Mouse (Mus musculus) activated CD4-positive, CD25-positive, alpha-beta regulatory T cell, adult 4 months (primary cell): Measurements from ENCODE around the gene Ppp1ca. TPM values are rescaled to one million over a fixed set of nuclear protein-coding genes. Genes with fewer than 3 reads are reported as not detected.

Experiments
- ATAC-seq: one replicate; pipeline ENCODE4 v1.8.0; 2017
- polyA plus RNA-seq, 2 experiments: library from polyadenylated mRNA; unstranded; fragments of 100-300 nt; shearing (Covaris generic); gene quantifications; one replicate each; pipeline ENCODE4 v1.2.1; 2017

The Ppp1ca gene
- polyA plus RNA-seq, 2 experiments from 2014 or later: 945 to 1,075 TPM

DNA sequence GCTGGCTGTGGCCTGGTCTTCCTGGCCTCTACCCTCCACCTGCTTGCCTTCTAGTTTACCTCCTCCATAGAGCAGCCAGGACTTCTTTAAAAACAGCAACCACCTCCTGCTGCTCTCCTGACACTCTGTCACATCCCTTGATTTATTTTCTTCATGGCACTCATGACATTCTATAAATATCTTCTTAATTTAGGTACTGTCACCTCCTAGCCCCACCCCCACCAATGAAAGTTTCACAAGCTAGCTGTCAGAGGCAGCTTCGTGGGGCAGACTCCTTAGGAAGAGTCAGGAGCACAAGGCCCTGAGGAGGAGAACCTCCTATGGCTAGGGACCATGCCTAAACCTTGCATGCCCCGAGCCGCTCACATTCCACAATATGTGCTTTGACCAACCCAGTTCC is 4.6 kb upstream of the Ppp1ca start:
- no peak for ATAC-seq

DNA sequence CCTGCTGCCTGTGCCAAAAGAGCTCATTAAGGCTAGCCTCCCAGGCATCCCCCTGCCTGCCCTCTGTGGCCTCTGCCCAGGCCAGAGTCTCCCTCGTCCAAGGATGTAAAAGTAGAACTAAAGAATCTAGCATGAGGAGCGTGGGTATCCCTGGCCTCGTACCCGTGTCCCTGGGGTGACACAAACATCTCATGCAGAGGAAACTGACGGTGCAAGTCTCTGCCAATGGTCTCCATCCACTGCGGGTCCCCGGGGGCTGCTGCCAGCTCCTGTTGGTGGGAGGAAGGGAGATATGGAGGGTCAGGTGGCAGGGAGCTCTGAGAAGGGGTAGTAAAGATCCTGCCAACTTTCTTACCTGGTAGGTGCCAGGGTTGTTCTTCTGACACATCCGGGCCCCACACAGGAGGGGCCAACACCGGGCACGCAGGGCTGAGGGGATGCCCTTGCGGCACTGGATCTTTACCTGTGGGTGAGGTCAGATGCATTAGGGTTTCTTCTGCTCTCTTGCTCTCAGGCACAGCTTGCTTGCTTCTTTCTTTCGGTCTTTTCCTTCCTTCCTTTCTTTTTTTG is 2.7 kb upstream of the Ppp1ca start:
- ATAC-seq: no peak

DNA sequence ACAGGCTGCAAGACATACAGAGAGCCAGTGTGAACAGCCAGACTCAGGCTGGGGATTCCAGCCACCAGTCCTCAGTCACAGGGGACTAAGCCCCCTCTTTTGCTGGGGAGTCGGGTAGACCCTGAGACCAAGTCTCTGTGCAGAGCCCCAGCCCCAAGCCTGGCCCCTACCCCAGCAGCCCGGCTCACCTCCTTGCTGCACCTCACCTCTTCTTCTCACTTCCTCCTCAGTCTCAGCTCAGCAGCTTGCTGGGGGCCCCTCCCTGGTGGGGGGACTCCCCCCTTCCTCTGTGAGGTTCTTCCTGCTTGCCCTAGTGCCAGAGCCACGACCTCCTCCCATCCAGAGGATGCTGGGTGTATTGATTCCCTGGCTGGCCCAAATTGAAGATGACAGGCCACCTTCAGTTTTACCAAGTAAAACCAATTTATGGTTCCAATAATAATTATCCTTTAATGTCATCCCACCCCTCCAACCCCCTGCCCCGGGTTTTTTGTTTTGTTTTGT is 982 bp upstream of the Ppp1ca start, which contains the start of gene Tbc1d10c:
Tbc1d10c (minus strand) TSS at position 454 of the 504 bp plus-strand sequence.
- peak; percentile 72 for ATAC-seq

DNA sequence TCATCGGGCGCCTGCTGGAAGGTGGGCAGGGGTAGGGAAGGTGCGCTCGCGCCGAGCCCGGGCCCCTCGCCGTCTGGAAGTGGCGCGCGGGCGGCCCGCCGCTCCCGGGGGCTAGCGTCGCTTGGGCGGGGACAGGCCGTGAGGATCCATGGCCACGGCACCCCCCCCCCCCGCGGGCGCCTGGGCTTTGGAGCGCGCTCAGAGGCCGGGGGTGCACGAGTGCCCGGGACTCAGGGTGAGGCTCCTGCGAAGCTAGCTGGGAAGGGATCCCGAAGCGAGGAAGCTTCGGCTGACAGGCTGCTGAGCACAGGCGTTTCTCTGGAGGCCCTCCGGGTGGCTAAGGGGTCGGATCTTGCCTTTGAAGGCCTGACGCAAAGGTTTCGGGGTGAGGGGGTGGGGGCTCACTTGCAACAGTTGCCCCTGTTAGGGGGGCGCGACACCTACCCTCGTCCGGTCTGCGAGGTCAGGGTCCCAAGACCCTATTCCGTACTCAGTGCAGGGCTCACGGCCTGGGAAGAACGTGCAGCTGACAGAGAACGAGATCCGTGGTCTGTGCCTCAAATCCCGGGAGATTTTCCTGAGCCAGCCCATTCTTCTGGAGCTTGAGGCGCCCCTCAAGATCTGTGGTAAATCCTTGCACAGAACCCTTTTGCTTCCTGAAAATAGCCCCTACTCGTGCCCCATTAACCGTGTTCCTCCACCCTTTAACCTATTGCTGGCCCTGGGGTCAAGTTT is 553 bp downstream of the Ppp1ca start:
- no peak for ATAC-seq

DNA sequence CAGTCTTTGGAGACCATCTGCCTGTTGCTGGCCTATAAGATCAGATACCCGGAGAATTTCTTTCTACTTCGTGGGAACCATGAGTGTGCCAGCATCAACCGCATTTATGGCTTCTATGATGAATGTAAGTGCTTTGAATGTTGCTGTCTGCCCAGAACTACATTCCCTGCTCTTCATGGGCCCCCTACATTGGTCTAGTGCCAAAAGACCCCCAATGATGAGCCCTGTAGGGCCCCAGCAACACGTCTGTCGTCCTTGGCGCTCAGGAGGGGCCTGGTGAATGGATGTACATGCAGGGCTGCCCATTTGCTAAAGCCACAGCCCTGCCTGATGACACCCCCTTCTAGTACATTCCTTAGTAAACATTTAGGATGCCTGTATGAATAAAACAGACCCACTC is 1.3 kb downstream of the Ppp1ca start:
- no peak for ATAC-seq

DNA sequence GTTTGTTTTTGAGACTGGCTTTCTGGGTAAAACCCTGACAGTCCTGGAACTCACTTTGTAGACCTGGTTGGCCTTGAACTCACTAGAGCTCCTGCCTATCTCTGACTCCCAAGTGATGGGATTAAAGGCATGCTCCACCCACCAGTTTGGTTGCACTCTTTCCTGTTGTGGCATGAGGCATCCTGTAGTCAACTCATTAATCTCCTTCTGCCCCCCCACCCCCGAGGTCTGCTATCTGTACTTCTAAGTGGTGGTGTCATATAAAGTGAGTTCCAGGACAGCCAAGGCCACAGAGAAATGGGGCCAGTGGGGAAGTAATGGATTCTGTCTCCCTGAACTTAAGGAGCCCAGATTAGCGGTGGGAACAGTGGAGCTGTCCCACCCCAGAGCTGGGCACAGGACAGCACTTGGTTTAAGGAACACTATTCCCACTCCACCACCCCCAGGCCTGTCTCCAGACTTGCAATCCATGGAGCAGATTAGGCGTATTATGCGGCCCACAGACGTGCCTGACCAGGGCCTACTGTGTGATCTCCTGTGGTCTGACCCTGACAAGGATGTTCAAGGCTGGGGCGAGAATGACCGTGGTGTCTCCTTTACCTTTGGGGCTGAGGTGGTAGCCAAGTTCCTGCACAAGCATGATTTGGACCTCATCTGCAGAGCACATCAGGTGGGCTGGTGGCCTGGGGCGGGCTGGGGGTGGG is 2.3 kb downstream of the Ppp1ca start:
- no peak for ATAC-seq

DNA sequence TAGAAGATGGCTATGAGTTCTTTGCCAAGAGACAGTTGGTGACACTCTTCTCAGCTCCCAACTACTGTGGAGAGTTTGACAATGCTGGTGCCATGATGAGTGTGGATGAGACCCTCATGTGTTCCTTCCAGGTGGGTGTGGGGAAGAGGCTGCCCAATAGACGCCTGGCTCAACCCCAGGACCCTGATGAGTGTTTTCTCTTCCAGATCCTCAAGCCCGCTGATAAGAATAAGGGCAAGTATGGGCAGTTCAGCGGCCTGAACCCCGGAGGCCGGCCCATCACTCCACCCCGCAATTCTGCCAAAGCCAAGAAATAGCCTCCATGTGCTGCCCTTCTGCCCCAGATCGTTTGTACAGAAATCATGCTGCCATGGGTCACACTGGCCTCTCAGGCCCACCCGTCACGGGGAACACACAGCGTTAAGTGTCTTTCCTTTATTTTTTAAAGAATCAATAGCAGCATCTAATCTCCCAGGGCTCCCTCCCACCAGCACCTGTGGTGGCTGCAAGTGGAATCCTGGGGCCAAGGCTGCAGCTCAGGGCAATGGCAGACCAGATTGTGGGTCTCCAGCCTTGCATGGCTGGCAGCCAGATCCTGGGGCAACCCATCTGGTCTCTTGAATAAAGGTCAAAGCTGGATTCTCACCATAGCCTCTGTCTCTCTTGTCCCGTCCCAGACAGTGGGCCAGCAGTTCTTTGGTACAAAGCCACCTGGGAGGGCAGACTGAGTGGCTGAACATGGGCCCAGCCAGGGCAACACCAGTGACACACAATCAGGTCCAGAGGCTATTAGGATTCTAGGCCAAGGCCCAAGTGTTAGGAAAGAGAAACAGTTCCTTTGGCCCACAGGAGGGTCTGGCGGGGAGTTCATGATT is 3.1 kb downstream of the Ppp1ca start:
- ATAC-seq: no peak

DNA sequence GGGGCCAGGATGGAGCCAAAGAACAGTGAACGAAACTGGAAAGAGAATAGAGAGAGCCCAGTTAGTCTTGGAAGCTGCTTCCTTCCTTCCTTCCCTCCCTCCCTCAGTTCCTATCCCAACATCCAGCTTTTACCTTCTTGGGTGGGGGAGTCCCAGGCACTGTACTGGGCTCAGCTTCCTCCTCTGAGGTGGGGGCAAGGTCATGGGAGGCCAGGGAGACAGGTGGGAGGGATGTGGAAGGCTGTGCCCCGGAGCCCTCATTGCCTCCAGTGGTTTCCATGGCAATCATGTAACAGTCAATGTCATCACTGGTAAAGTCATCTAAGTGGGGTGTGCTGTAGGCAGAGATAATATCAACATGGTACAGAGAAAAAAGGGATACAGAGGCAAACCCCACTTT is 4.2 kb downstream of the Ppp1ca start:
- ATAC-seq: no peak

DNA sequence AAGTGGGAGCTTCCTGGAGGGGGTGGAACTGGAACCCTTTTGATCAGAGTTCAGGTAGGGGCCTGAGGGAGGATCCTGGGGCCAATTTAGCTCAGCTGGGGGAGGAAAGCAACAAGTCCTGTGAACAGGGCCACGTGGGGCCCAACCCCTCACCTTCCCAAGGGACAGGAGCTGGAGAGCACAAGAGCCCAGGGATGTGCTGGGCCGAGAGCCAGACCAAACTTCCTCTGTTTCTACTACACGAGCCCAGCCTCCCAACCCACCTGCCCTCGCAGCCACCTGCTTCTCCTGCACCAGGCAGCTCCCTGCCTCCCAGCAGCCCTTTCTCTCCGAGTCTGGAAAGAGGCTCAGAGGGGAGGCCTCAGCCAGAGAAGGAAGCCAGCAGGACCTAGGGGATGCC is 4.7 kb downstream of the Ppp1ca start:
- no peak for ATAC-seq

DNA sequence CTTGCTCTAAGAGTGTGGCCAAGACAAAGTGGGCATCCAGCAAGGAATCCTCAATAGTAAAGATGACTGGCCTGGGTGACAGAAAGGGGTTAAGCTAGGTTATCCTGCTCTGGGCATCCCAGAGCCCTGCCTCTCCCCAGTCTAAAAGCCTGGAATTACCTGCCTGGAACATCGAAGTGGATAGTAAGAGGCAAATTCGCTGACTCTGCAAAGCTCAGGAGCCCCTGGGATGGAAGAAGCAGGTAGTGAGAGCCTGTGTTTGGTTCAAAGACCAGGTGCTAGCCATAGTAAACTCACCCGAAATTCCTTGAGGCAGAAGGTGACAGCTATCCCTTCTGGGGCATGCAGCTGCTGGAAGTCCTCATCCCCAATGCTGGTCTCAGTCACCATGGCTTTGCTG is 5.3 kb downstream of the Ppp1ca start:
- no peak for ATAC-seq

DNA sequence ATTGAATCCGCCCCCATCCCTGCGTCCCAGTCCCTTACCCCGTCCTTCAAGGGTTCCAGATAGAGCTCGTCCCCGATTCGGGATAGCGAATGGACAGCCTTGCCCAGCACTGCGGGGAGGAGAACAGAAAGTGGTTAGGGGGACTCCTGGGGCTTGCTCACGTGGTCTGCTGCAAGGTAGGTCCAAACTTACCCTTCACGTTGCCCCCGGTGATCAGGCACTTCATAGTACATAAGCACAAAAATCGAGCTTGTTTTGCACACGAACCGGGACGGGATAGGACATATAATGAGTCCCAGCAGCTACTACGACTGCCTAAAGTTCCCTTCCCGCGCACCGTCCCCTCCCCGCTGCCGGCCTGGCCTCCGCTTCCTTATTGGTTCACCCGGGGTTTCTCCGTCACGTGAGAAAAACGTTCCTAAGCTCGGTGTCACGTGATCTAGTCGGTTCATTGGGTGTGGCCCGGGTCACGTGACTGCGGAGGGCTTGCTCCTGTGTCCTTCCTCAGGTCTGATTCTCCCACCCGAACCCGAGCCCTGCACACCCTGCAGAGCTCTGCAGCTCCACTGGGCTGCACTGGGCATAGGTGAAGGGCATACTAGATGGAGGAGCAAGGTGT is 9.5 kb downstream of the Ppp1ca start, which contains the start of gene Rad9a:
Rad9a (minus strand) TSS at position 372 of the 619 bp plus-strand sequence.
- ATAC-seq: peak; percentile 53

DNA sequence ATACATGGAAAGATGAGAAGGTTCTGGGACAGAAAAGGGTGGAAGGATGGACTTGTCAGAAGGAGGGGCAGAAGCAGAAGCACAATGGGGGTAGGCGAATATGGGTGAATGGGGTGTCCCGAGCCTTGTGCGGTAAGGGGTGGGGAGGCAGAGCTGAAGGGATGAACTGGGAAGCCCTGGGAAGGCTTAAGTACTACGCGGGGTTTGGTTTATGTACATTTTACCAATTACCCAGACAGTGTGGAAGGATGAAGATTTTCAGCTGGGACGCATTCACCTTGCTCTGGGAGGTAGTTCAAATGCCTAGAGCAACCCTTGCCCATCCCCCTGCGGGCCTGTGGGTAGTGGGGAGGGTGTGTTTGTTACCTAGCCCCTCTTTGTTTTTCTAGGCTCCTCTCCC is 10.3 kb downstream of the Ppp1ca start:
- ATAC-seq: no peak

DNA sequence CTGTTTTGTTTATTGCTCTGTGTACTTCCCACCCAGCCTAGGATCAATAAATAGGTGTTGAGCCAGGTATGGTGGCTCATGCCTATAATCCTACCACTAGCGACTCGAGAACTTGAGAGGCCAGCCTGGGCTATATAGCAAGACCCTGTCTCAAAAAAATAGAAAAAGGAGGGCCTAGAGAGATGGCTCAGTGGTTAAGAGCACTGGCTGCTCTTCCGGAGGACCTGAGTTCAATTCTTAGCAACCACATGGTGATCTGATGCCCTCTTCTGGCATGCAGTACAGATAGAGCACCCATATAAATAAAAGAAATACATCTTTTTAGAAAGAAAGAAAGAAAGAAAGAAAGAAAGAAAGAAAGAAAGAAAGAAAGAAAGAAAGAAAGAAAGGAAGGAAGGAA is 11.3 kb downstream of the Ppp1ca start:
- ATAC-seq: peak; percentile 32

DNA sequence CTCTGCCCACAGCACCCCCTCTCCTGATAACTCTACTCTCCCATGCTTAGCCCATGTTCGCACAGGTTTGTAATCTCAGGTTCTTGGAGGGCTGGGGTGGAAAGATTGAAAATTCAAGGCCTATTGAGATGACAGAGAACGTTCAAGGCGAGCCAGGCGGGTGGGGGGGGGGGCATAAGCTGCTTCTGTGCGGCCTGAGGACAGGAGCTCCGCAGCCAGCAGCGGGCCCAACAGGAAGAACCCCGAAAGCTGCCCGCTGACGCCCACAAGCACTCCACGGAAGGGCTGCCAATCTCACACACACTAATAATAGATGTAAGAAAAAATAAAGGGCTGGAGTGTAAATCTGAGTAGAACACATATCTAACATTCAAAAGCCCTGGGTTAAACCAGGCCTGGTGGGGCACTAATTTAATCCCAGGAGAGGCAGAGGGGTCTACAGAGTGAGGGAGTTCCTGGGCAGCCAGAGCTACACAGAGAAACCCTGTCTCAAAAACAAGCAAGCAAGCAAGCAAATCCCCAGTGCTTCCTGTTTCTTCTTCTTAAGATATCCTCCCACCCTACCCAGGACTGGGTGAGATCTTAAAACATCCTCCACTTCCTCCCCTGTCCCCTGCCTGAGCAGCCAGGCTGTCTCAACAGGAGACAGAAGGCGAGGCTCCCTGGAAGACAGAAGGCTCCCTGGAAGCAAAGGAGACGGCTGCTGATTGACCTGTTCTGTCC is 11.9 kb downstream of the Ppp1ca start:
- ATAC-seq: peak; percentile 47

DNA sequence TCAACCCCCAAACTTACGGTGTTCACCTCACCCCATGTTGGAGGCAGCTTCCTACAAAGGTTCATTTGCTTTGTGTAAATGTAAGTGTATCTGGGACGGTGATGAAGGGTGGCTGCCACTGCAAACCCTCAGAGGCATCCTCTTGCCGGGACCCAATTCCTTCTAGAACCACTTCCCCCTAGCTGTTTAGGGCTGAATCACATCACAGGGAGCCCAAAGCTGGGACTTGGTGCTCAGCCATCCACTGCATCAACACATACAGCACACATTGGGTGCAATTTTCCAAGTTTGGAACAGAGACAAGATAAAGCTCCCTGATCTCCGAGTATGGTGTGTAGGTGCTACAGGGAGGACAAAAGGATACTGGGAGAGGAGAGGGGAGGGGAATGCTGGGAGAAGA is 13.0 kb downstream of the Ppp1ca start:
- no peak for ATAC-seq

DNA sequence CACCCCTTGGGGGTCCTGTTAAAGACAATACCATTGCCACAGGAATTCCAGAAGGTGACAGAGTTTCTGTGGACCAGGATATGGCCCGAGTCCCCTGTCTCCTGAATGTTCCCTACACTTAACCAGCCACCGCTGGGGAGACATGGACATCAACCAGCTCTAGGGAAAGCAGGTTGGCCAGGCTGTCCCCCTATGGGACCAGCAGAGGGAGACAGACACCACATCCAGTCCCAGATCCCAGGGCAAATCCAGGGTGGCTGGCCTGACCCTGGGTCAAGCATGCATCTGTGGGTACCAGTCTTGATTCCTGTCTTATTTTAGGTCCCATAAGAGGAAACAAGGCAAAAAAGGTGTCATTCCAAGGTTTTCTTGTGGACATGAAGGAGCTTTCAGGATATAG is 15.1 kb downstream of the Ppp1ca start:
- no peak for ATAC-seq

DNA sequence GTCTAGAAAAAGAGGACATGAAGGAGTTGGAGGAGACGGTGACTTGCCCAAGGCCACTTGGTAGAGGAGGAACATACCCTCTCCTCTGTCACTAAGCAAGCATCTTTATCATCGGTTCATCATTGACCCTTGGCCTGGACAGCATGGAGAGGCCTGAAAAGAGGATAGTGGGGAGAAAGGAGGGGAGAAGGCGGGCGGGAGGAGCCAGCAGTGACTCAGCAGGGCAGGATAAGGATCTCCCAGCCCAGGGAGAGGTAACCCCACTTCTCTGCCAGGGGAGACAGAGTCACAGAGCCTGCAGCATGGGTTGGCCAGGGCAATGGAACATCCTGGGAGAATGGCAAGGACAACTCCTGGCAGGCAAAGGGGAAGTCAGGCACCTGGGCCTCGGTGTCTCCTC is 16.7 kb downstream of the Ppp1ca start:
- no peak for ATAC-seq

DNA sequence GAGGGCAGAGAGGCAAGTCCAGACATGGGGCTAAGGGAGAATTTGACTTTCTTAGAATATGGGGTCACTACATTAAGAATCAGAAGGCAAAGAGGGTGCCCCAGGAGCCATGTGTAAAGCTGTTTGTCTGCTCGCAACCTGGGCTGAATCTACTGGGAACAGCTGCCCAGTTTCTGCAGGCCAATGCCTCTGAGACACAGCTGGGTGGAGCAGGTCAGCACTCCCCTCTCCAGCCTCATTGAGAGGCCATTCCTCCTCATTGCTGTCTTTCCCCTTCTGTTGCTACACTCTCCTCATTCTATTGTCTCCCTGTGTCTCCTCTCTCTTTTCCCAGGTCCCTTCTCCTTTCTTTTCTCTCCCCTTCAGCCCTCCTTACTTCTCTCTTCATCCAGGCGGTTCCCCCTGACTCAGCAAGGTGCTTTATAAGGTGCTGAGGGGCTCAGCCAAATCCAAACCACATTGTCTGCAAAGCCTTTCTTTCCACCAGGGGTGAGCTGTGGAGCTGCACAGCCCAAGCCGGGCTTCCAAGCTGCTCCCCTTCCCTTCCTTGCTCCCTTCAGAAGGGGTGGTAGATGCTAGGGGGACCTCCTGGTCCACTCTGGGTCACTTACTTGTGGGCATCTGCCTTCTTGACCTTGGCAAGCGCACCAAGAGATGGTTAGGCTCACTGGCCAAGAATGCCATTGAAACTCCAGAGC is 20.2 kb downstream of the Ppp1ca start:
- ATAC-seq: no peak

DNA sequence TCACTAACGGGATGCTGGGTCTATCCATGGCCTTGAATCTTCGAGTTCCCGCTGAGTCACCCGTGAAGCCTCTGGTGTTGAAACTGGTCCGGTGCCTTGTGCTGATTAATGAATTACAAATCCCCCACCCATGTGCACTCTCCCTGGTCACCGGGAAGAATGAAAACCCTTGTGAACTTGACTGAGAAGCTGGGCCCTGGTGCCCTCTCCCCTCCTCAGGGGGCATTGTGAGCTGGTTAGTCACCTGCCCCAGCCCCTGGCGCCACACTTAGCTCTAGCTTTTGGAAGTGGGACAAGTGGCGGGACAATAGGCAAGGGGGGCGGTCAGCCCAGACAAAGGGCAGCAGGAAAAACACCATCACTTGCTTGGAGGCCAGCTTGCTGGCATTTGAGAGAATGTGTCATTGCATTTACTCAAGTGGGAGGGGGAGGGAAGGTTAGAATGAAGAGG is 21.7 kb downstream of the Ppp1ca start:
- ATAC-seq: no peak

DNA sequence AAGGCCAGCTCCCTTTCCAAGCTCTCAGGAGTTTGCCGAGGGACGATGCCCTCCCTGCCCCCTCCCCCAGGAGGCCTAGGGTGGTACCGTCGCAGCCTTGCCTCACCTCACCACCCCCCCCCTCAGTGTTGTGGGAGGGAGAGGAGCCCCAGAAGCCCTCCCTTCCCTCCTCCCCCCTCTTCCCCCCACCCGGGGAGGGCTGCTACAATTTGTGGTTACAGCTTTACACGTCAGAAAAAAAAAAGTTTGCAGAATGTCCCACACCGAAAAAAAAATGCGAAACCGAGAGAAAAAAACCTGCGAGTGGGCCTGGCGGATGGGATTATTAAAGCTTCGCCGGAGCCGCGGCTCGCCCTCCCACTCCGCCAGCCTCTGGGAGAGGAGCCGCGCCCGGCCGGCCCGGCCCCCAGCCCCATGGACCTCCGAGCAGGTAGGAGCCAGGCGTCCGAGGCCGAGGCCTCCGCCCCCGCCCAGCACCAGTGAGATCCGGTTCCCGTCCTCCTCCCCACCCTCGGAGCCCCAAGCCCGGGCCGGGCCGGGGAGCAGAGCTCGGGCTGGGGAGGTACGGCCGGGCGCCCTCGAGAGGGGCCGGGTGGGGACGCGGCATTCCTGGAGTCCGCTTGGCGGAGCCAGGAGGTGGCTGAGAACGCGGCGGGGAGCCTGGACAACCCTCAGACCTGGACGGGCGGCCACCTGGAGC is 22.4 kb downstream of the Ppp1ca start, which contains the start of the genes Clcf1 and AC109138.7:
Clcf1 (plus strand) TSS at position 168 of the 700 bp plus-strand sequence.
AC109138.7 (plus strand) TSS at position 287 of the 700 bp plus-strand sequence.
- ATAC-seq: peak; percentile 69
